Mouse (Mus musculus) CD4-positive, CD25-positive, alpha-beta regulatory T cell, adult 9 weeks (primary cell): ENCODE data around the gene Cyp2d26. TPM values are rescaled to one million over a fixed set of nuclear protein-coding genes. Genes with fewer than 3 reads are reported as not detected.

Experiments used
- polyA plus RNA-seq: library from polyadenylated mRNA; unstranded; fragments of 100-300 nt; shearing (Covaris generic); gene quantifications from one replicate; pipeline ENCODE4 v1.2.1, GENCODE M21; 2017

Cyp2d26 gene
- polyA plus RNA-seq, result not detected

GRCm38 (mm10) chr15:82794277-82794676, at the start of gene Cyp2d26:
Cyp2d26 (minus strand) TSS chr15:82794294.

DNA sequence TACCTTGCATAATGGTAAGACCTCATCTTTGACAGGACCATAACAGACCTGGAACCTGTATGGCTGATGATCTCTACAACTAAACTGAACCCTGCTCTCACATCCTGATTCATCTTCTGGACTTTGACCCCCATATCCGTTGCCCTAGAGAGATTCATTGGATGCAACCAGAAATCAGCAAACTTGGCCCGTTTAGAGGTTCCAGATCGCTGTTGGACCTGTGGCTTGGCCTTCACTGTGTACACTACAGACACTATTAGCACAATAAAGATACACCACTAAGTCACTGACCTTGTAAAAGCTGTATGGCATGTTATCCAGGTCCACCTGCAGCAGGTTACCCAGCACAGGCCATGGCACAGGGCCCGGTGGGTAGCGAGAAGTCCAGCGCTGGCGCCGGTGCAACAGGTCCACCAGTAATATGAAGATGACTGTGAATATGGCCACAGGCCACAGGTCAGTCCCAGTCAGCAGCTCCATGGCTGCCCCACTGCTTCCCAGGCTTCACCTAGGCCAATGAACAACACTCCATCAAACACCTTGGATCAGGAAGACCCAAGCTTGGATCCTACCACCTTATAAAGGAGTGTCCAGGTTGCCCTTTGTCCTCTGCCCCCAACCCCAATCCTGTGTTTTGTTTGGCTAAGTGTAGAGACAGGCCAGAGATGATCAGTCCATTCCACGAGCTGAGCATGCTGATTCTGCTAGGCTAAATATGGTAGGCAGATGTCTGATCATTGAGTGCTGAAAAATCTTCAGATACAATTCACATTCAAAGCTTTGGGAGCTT, 30.3 kb downstream of the Cyp2d26 start, which contains the start of gene Cyp2d40:
Gene Cyp2d40 (minus strand): TSS at position 553 of the 790 bp plus-strand sequence.

Other genes starting within 250 kb of the Cyp2d26 start
- gene Cyp2d12, start 239.2 kb downstream of the Cyp2d26 start, polyA plus RNA-seq, result not detected
- gene Cyp2d34, start 173.3 kb downstream of the Cyp2d26 start, polyA plus RNA-seq, result not detected
- gene Cyp2d40, start 30.1 kb downstream of the Cyp2d26 start, polyA plus RNA-seq, result not detected
- 6.8 TPM for gene Tcf20, start 193.6 kb upstream of the Cyp2d26 start, polyA plus RNA-seq
- gene Nfam1, start 239.0 kb upstream of the Cyp2d26 start, polyA plus RNA-seq, result 1.6 TPM